Mouse (Mus musculus) sigmoid colon, adult 10 weeks (tissue): ENCODE measurements around the gene Gpatch11. TPM values are rescaled to one million over a fixed set of nuclear protein-coding genes. Genes with fewer than 3 reads are reported as not detected.

Experiments
- polyA plus RNA-seq: library from polyadenylated mRNA; stranded (reverse); fragments of 350-450 nt; fragmentation: Illumina TruSeq; extraction: RNeasy Lipid Tissue Mini Kit (QIAGEN cat#74804); gene quantifications from one replicate; pipeline ENCODE4 v1.2.3, GENCODE M21; 2014; ENCODE audit warnings: low read depth, low replicate concordance

Gpatch11 gene
- 19.9 TPM for polyA plus RNA-seq

GRCm38 (mm10) chr17:78834856-78835835, at the start of gene Gpatch11, which contains the start of gene Heatr5b:
Gene Gpatch11, plus strand, starts transcription at chr17:78835567.
Gene Heatr5b, minus strand, starts transcription at chr17:78835364.

GRCm38 (mm10) chr17:78882401-78883112, 47.2 kb downstream of the Gpatch11 start, which contains the start of gene Eif2ak2:
Gene Eif2ak2, minus strand, starts transcription at chr17:78882573.

Other genes with a start within 250 kb of the Gpatch11 start
- gene Strn, start 98.4 kb upstream of the Gpatch11 start, polyA plus RNA-seq, result 50.2 TPM
- 10.4 TPM for gene Heatr5b, start 203 bp upstream of the Gpatch11 start, polyA plus RNA-seq
- gene Eif2ak2, start 47.0 kb downstream of the Gpatch11 start, polyA plus RNA-seq, result 95.5 TPM
- not detected for gene Sult6b1, start 71.4 kb downstream of the Gpatch11 start, polyA plus RNA-seq
- 65.9 TPM for gene Cebpzos, start 80.9 kb downstream of the Gpatch11 start, polyA plus RNA-seq
- gene Cebpz, start 101.5 kb downstream of the Gpatch11 start, polyA plus RNA-seq, result 60.0 TPM
- 49.0 TPM for gene Ndufaf7, start 101.6 kb downstream of the Gpatch11 start, polyA plus RNA-seq
- gene Prkd3, start 185.2 kb downstream of the Gpatch11 start, polyA plus RNA-seq, result 31.5 TPM
- gene Qpct, start 216.3 kb downstream of the Gpatch11 start, polyA plus RNA-seq, result 32.2 TPM